Mouse (Mus musculus) erythroid progenitor cell, adult 5-6 weeks (primary cell): ENCODE measurements around the gene Vsig10. TPM values are rescaled to one million over a fixed set of nuclear protein-coding genes. Genes with fewer than 3 reads are reported as not detected.

Experiments used
- ATAC-seq: replicated peaks from 2 replicates; pipeline ENCODE4 v1.8.0; 2016; ENCODE audit warnings: moderate number of reproducible peaks, mild to moderate bottlenecking, moderate TSS enrichment, inconsistent platforms; ENCODE audit not compliant: poor library complexity, low FRiP score, severe bottlenecking
- total RNA-seq, 2 experiments: library from RNA; stranded (forward) in 1 of 2; stranded (reverse) in 1 of 2; fragments of 150-400 nt in 1 of 2; fragments of 186-747, 209-891 nt in 1 of 2; gene quantifications; 2 replicates each; pipeline versions ENCODE4 v1.2.3 to v1.2.4; 2015 to 2017; ENCODE audit warnings: low replicate concordance in 2 of 2

The Vsig10 gene
- total RNA-seq, 2 experiments from 2014 or later, result 0.98 TPM; not detected in 1

DNA sequence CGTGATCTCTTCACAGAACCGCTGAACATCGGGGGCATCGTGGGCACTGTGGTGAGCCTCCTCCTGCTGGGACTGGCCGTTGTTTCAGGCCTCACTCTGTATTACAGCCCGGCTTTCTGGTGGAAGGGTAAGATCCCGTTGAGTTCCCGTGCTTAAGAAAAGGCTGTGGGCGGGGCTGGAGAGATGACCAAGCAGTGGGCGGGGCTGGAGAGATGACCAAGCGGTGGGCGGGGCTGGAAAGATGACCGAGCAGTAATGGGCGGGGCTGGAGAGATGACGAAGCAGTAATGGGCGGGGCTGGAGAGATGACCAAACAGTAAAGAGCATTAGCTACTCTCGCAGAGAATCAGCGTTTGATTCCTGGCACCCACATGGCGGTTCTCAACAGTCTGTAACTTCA lies 29.4 kb downstream of the Vsig10 start:
- no peak for ATAC-seq

DNA sequence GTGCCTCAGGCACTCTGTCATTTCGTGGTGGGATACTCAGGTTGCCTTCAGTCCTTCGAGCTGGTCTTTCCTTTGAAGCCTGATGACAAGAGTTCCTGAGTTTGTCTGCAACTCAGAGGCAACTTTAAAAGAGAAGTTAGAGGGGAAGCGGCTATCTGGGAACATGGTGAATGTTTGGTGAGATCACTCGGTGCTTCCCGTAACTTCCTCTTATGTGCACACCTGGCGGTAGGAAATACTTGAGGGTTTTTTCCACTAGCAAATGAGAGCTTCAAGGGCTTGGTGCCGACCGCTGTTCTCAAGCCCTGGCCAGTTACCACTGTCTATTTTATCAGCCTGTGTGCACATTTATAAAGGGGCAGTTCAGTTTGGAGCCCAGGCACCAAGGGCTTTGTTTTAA lies 35.2 kb downstream of the Vsig10 start:
- no peak for ATAC-seq

DNA sequence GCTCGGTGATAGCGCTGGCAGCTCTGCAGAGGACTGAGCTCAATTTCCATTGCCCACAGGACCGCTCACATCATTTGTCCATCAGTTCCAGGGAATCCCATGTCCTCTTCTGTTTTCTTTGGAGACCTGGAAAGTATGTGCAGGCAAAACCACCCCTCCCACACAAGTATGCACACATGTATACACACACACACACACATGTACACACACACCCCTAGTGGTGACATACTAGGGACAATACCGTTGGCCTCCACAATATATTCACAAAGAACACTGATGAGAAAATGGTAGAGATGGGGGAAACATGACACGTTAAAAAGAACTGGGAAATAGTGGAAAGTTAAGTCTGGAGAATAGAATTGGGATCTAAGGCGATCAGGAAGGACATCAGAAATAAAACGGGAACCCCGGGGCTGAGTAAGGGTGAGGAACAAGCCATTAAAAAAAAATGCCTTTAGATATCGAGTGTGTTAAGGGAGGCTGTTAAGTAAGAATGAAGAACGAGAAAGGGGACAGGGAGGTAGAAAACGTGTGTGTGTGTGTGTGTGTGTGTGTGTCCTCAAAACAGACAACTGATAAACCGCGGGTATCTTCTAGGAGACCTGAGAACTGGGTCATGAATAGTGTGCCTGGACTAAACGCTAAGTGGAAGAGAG lies 36.9 kb downstream of the Vsig10 start:
- no peak for ATAC-seq

DNA sequence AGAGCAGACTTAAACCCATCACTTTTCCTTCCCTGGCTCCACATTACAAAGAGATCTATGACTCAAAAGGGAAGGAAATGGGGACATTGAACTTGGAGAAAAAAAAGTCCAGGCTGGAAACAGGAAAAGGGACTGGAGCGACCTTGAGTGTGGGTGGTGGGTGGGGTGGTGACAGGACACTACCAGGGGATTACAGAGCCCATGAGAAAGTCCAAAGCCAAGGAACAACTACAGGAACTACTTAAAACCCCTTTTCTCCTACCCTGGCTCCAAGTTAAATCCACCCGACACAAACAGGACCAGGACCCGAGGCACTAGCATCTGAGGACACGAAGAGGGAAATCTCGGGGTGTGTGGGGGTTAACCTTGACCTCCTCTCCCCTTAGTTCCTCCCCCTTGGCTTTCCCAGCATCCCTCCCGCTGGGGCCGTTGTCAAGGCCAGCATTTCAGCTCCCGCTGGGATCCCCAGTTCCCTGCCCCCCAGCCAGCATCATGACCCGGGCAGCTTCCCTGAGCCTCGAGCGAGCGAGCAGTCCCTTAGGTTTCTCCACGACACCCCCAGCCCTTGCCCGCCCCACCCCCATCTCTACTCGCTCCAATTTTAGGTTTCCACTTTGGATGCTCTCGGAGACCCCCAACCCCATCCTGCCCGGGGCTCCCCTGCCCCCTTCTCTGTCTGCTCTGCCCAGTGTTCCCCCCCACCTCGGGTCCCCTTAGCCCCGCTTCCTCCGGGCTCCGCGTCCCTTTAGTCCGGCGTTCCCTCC lies 37.7 kb downstream of the Vsig10 start:
- ATAC-seq, result no peak

DNA sequence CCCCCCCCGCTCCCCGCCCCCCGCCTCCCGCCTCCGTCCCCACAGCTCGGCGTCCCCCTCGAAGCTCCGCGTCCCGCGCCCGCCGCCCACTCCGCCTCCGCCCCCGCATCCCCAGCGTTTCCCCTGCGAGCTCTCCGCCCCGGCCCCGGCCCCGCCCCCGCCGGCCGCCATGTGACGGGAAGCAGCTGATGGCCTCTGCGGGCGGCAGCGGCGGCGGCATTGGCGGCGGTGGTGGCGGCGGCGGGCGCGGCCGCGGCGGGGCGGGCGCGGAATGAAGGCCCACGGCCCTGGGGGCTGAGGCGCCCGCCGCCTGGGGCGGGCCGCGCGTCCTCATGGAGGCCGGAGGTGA lies 38.2 kb downstream of the Vsig10 start, which contains the start of gene Wsb2:
Wsb2 (plus strand) TSS at position 176 of the 349 bp plus-strand sequence.
- ATAC-seq, result peak; percentile 71

DNA sequence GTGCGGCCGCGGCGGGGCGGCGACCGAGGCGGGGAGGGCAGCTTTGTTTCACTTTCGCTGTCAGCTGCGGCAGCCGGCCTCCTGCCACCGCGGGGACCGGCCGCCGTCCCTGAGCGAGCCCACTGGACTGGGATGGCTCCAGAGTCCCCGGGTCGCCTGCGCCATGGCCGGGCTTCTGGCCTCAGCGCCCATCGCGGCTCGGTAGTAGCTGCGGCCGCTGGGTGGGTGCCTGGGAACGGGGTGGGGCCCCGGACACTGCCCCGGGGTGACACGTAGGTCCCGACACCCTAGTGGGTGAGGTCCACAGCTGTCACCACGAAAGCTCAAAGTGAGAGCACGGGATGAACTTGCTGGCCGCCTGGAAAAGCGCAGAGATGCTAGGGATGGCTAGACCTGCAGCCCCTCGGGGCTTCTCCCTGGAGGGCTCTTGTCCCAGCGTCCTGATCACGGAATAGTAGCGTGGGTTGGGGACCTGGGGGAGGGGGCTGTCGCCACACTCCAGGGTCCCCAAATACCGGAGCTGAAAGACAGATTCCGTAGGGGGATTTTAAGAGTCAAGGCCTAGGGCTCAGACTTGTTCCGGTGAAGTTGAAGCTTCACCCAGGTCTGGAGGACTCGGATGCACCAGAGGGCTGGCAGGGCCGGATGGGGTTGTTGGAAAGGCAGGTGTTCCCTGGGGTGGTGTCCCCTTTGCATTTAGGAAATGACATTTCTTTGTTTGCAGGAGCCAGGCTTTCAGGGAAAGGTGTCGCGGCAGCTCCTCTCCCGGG lies 38.8 kb downstream of the Vsig10 start:
- ATAC-seq, result peak; percentile 62

DNA sequence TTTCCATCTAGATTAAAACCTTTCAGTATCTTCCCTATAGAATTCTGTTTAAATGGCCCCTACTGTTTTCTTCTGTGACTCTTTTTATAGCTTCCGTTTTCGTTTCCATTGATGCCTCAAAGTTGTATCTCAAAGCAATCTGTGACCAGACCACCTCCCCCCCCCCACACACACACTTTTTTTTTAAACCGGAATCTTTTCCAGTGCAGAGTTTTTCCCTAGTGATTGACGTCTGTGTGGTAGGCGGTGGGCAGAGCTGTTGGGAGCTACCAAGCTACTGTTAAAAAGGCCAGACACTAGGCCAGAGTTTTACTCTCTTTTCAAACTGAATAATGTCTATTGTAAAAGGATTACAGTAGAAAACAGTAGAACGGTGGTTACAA lies 39.4 kb downstream of the Vsig10 start:
- ATAC-seq, result no peak

DNA sequence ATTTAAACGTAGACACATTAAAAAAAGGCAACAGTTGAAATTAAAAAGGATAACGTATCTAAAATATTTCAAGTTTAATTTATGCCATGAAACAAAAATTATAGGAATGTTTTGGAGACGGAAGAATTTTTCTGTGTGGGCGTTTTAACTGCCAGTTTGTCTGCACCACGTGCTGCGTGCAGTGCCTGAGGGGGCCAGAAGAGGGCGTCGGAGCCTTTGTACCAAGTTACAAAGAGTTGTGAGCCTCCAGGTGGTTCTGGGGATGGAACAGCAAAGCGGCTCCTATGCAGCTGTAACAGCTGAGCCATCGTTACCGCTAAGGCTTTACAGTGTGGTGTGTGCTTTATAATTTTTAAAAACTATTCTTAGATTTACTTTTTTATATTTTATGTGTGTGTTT lies 39.8 kb downstream of the Vsig10 start:
- ATAC-seq, result 0 out of 2 replicates have a peak, but pooled peaks have one; percentile 44

DNA sequence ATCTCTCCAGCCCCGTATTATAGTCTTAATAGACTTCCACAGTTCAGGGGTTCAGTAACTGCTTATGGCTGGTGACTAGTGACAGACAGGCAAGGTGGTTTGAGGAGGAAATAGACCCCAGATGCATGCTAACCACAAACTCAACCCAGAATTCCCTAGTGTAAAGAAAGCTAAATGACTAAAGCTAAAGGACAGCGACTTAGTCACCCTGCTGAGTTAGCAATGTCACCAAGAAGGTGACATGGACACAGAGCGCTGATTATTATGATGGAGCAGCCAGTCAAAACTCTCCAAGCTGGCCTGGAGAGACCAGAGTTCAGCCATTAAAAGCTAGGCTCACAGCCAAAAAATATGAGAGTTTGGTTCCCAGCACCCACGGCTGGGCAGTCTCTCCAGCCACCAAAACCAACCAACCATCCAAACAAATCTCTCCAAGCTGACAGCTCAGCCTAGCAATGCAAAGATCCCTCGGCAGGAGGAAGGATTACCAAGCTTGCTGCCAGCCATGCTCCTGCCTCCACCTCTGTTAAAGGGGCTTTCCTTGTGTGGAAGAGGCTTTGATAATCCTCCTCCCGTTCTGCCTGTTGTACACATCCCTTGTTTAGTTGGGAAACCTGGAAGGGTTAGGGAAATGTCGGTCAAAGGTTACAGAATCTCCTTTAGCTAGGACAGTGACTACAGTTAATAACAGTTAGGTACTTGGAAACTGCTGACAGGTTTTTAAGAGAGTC lies 40.8 kb downstream of the Vsig10 start:
- ATAC-seq, result no peak

DNA sequence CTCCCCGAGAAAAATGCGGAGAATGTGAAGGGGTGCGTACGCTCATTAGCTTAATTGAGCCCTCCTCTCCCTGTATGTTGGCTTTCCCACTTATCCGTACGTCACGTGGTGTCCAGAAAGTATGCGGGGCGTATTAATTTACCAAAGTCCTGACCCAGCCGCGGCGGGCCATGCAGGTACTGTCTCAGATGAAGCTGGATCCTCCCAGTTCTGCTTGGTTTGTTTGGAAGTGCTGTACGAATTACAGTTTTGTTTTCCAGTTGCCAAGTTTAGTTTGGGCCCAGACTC lies 41.3 kb downstream of the Vsig10 start:
- no peak for ATAC-seq

DNA sequence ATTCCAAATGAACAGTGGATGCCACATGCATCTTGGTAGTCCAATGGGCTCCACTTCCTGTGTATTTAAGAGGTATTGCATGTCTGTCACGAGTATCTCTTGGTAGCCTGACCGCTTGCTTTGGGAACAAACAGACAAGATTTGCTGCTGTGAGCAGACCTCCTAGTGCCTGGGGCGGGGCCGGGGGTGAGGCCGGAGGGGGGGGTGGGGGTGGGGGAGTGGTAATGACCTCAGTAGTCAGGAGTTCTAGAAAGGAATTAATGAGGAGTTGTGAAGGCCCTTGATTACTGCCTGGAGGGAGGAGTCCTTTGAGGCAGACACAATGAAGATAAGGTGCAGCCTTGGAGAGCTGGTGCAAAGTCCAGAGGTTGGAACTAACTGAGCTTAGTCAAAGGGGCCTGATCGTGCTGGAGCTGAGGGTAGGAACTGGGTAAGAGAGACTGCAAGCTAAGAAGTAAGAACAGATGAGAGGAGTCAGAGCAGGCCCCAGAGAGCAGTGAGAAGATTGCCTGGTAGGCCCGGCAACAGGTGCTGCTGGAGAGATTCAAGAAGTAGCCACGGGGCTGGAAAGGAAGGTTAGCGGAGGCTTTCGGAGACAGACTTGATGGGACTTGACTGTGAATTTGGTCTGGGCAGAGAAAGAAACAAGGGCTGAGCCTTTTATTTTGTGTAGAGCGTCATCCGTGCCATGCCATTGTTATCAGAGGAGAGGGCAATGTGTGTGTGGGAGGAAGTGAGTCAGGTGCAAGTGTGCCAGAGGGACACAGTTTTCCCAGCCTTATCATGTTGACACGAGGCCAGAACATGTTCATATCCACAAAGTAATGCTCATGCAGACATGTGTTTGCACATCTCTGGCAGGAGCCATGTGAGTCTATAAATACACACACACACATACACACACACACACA lies 42.0 kb downstream of the Vsig10 start:
- no peak for ATAC-seq

DNA sequence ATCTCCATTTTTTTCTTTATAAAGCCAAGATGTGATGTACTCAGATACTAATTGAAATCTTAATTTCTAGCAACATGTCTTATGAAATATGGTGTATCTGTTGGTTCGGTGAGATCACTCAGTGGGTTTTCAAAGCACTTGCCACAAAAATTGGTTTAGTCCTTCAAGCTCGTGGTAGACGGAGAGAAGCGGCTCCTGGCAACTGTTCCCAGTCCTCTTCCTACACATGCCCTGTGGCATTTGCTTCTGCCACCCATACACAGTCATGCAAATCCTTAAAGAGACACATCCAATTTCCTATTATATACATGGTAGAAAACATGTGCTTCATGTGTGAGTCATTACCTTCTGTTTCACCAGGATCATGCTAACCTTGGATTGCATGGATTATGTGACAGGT lies 42.7 kb downstream of the Vsig10 start:
- ATAC-seq, result no peak

DNA sequence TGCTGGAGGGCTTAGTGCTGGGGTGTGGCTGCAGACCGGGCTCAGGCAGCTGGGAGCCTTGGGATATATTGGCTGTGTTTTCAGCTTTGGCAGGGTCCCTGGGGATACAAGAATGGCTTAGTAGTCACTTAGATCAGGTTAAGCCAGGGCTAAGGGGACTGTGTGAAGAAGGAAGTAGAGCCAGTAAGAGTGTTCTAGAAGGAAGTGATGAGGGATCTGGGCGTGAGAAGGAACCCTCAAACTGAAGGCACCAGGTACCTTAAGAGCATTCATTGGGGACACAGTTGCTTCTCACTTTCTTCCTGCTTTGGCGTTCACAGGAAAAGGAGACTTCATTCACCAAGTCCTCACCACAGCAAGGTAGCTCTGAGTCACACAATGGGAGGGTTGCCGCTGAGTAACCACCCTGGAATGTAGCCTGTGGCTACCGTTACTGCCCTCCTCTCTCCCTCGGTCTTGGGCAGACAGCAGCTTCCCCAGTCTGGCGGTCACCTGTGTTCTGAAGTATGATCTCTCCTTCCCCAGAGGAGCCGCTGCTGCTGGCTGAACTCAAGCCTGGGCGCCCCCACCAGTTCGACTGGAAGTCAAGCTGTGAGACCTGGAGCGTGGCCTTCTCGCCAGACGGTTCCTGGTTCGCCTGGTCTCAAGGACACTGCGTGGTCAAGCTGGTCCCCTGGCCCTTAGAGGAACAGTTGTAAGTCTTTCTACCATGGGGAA lies 44.3 kb downstream of the Vsig10 start:
- no peak for ATAC-seq

DNA sequence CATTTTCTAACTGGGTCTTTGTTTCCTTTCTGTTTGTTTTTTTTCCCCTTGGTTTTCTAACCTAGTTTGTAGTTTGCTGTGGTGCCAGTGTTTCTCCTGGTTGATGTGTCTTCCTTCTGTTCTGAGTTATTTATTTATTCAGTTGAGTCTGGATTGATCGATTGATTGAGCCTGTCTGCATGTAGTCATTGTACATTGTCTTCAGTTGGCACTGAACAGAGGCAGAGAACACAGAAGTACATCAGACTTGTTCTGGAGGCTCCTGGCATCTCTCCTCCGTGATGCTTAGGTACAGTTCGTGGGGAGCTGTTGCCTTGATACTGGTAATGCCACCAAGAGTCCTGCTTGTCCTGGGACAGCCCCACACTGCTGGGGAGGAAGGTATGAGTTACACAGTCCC lies 45.9 kb downstream of the Vsig10 start:
- ATAC-seq, result no peak

DNA sequence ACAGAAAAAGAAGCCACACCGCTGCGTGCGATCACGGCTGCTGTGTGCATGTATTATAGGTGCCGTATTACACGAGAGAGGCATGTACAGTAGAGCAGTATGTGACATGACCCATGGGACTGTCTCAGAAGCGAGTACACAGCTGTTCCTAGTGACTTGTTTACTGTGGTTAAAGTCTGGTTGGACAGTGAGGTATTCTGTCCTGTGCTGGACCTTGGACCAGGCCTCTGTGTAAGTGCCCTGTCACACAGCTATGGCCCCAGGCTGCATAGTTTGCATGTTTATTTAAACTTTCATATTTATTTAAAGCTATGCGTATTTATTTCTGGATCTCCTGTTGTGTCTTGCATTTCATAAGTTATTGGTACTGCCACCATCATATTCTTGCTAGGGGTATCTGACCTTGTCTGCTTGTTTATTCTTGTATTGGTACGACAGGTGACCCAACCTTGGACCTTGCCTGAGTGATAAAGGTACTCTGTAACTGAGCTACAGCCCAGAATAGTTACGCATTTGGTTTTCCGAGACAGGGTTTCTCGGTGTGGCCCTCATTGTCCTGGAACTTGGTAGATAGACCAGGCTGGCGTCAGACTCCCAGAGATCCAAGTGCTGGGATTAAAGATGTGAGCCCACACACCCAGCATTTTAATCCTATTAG lies 47.1 kb downstream of the Vsig10 start:
- no peak for ATAC-seq

DNA sequence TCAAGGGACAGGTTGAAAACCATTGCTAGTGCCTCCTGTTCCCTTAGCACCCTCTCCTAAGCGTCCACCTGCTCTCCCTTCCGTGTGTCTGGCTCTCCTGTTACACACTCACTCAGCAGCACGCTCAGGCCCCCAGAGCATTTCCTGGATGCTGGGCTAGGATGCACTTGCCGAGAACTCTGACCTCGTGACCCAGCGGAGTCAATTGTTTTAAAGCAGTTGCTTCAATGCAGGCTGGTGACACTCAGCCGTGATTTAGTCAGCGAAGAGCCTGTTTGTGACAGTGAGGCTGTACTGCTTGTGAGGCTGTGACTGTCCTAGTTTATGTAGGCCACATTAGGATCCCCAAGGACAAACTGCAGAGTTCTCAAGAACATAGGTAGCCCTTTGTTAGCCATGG lies 48.3 kb downstream of the Vsig10 start:
- ATAC-seq, result no peak

DNA sequence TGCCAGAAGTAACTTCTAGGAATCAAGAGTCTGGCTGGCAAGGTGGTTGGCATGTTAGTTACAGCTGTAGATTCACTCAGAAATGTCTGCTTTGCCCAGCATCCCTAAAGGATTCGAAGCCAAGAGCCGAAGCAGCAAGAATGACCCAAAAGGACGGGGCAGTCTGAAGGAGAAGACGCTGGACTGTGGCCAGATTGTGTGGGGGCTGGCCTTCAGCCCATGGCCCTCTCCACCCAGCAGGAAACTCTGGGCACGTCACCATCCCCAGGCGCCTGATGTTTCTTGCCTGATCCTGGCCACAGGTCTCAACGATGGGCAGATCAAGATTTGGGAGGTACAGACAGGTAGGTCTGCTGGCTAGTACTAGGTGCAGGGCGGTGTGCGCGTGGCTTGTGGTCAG lies 51.7 kb downstream of the Vsig10 start:
- no peak for ATAC-seq

DNA sequence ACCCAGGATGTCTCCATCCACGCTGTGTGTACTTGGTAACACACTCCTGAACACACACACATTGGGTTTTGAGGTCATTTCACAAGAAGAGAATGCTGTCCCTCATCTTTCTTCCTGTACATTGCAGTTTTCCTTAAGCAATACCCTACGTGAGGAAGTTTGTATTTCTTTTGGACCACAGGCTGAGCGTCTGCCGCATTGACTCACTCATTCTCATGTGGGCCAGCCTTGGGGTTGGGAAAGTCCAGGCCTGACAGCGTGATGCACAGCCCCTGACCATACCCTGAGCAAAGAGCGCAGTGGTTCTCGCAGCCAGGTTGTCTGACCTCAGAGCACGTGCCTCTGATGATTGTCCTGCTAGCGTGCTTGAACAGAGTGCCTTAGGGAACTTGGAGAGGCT lies 54.5 kb downstream of the Vsig10 start:
- no peak for ATAC-seq
